Mouse (Mus musculus): ENCODE measurements around the gene Lclat1. TPM values are rescaled to one million over a fixed set of nuclear protein-coding genes. Genes with fewer than 3 reads are reported as not detected.

The Lclat1 gene
- polyA plus RNA-seq, 1 experiment, result 9.6 TPM

GRCm38 (mm10) chr17:73068321-73068992, 39.3 kb upstream of the Lclat1 start:
- H3K4me3 ChIP-seq (ENCODE audit: insufficient read depth, low read length), result no peak overlapping the region
- no peak for TF ChIP-seq CTCF (IDR thresholded peaks at IDR 0.05; ENCODE audit: low read depth, low read length)
- no peak for TF ChIP-seq POLR2A (IDR thresholded peaks at IDR 0.05; ENCODE audit: borderline replicate concordance, low read depth, low read length)
- no peak overlapping the region for H3K27ac ChIP-seq (ENCODE audit: insufficient read depth, low read depth, low read length)
- H3K4me1 ChIP-seq (ENCODE audit: control insufficient read depth, insufficient read depth, low read length), result peaks cover 28% of the 10 kb centered on the region

DNA sequence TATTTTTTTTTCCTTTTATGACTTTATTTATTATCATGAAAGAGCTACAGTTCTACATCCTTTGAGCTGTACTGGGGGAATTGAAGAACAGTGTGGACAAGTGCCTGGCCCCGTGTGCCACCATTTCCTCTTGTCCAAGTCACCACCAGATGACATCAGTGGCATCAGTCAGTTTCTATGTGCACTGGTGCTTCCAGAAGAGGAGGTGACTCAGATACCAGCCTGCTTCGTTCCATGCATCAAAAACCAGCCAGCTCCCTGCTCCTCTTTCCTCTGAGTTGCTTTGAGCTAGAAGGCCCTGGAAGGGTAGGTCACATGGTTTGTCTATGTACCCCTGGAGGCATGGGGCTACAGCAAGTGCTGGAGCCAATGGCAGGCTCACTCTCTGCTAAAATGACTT, 37.3 kb upstream of the Lclat1 start:
- peaks cover 28% of the 10 kb centered on the region for H3K4me1 ChIP-seq (ENCODE audit: control insufficient read depth, insufficient read depth, low read length)
- H3K4me3 ChIP-seq (ENCODE audit: insufficient read depth, low read length), result no peak overlapping the region
- TF ChIP-seq CTCF (IDR thresholded peaks at IDR 0.05; ENCODE audit: low read depth, low read length), result no peak
- TF ChIP-seq POLR2A (IDR thresholded peaks at IDR 0.05; ENCODE audit: borderline replicate concordance, low read depth, low read length), result no peak
- H3K27ac ChIP-seq (ENCODE audit: insufficient read depth, low read depth, low read length), result no peak overlapping the region

DNA sequence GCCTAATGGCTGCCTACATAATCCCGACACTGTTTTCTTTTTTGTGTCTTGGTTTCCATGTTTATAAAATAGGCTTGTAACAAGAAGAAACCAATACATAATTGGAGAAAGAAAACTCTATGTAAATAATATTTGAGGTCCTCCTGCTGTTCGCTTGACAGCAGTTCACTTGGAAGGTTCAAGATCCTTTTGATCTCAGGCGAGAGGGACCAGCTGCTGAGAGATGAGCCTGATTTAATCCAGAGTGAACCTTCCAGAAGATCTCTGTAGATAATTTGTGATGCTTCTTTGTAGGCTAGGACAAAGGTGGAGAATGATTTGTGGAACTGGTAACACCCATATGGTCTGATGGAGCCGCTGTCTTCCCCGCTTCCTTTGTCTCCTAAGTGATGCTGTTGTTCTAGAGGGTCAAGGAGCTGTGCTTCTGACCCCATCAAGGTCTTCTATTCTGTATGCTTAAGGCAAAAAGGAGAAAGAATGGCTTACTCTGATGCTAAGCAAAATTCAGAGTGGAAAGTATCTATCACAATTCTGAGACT, 36.0 kb upstream of the Lclat1 start:
- H3K27ac ChIP-seq (ENCODE audit: insufficient read depth, low read depth, low read length), result no peak overlapping the region
- no peak overlapping the region for H3K4me3 ChIP-seq (ENCODE audit: insufficient read depth, low read length)
- TF ChIP-seq CTCF (IDR thresholded peaks at IDR 0.05; ENCODE audit: low read depth, low read length) (no peak), POLR2A (IDR thresholded peaks at IDR 0.05; ENCODE audit: borderline replicate concordance, low read depth, low read length) (no peak)
- peaks cover 23% of the 10 kb centered on the region for H3K4me1 ChIP-seq (ENCODE audit: control insufficient read depth, insufficient read depth, low read length)

DNA sequence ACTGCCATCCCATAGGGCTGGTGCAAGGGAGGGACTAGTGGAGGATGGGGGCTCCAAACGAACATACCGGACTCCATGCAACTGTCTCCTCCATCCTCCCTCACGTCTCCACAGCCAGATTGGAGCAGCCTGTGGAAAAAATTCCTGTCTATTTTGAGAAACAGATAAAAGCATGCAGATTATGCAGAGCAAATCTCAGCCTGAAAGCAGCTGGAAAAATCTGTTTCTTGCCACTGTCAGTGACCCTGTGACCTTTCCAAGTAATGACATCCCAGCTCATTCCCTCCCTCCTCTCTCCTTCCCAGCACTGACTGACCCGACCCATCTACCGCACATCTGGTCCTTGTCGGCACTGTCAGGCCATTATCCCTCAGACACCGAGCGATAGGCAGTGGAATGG, 35.5 kb upstream of the Lclat1 start:
- no peak for TF ChIP-seq CTCF (IDR thresholded peaks at IDR 0.05; ENCODE audit: low read depth, low read length)
- no peak for TF ChIP-seq POLR2A (IDR thresholded peaks at IDR 0.05; ENCODE audit: borderline replicate concordance, low read depth, low read length)
- Histone ChIP-seq H3K4me1 (ENCODE audit: control insufficient read depth, insufficient read depth, low read length) (peaks cover 18% of the 10 kb centered on the region), H3K4me3 (ENCODE audit: insufficient read depth, low read length) (no peak overlapping the region), H3K27ac (ENCODE audit: insufficient read depth, low read depth, low read length) (no peak overlapping the region)

DNA sequence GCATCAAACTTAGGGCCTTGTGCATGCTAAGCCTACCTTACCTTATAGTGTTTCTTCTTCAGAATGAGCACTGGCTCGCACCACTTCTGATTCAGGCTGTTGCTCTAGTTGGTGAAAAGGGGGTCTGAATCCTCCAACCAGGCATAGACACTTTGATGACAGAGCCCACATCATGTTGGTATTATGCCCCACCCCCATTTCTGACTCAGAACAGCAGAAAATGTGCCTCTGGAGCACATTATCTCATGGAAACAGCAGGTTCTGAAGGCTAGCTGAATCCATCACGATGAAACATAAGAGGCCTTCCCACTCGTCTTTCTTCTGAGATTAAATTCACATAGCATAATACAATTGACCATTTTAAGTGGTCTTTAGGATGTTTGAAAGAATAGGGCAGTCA, 33.2 kb upstream of the Lclat1 start:
- peaks cover 7% of the 10 kb centered on the region for H3K4me1 ChIP-seq (ENCODE audit: control insufficient read depth, insufficient read depth, low read length)
- TF ChIP-seq CTCF (IDR thresholded peaks at IDR 0.05; ENCODE audit: low read depth, low read length) (no peak), POLR2A (IDR thresholded peaks at IDR 0.05; ENCODE audit: borderline replicate concordance, low read depth, low read length) (no peak)
- H3K4me3 ChIP-seq (ENCODE audit: insufficient read depth, low read length), result no peak overlapping the region
- H3K27ac ChIP-seq (ENCODE audit: insufficient read depth, low read depth, low read length), result no peak overlapping the region

DNA sequence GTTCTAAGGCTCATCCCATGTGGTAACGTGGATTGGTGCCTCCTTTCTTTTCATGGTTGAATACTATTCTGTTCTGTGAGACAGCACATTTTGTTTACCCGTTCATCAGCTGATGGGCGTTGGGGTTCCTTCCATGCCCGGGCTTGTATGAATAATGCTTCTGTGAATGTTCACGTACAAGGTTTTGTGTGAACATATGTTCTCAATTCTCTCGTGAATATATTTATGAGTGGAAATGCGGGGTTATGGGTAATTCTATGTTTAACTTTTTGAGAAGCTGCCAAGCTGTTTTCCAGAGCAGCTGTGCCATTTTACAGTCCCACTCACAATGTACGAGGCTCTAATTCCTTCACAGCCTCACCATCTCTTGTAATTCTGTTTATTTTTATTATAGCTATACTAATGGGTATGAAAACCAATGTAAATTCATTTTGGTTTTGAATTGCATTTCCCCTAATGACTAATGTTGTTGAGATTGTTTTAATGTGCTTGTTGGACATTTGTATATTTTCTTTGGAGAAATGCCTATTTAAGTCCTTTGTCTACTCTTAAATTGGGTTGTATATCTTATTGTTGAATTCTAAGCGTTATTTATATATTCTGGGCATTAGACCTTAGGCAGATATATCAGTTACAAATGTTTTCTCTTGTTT, 32.4 kb upstream of the Lclat1 start:
- H3K27ac ChIP-seq (ENCODE audit: insufficient read depth, low read depth, low read length), result no peak overlapping the region
- H3K4me1 ChIP-seq (ENCODE audit: control insufficient read depth, insufficient read depth, low read length), result peaks cover 6% of the 10 kb centered on the region
- no peak overlapping the region for H3K4me3 ChIP-seq (ENCODE audit: insufficient read depth, low read length)
- TF ChIP-seq CTCF (IDR thresholded peaks at IDR 0.05; ENCODE audit: low read depth, low read length) (no peak), POLR2A (IDR thresholded peaks at IDR 0.05; ENCODE audit: borderline replicate concordance, low read depth, low read length) (no peak)

- TF ChIP-seq POLR2A (IDR thresholded peaks at IDR 0.05; ENCODE audit: borderline replicate concordance, low read depth, low read length) (no peak), CTCF (IDR thresholded peaks at IDR 0.05; ENCODE audit: low read depth, low read length) (no peak)
Measured at GRCm38 (mm10) chr17:73077638-73078037, 30.1 kb upstream of the Lclat1 start.

DNA sequence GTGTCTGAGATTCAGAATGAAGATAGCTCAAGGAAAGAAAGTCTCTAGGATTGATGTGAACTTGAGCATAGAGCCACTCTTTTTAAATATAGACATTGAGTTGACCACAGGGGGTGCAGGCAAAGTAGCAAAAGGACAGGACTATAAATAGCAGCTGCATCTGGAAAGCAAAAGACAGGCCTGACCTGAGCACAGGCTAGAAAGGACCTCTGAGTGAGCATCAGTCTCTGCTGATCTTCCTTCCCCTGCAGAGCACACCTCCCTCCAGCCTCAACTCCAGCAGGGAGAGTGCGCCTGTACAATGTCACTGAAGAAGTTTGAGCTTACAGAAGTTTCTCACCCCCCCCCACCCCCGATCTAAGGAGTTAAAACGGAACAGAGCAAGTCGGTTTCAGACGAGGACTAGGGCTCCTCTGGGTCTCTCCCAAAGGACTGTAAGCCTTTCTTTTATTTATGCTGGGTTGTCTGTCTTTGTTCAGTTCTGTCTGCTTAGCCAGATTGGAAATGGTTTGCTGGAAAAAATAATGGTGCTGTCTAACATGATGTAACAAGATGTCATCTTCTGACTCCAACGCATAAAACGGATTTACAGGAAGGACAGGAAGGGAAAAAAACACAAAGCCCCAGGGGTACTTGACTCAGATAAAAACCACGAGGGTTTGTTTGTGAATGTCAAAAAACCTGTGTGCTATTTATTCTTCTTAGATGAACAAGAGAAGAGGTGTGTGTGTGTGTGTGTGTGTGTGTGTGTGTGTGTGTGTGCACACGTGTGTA, 26.2 kb upstream of the Lclat1 start:
- no peak for TF ChIP-seq POLR2A (IDR thresholded peaks at IDR 0.05; ENCODE audit: borderline replicate concordance, low read depth, low read length)
- TF ChIP-seq CTCF (IDR thresholded peaks at IDR 0.05; ENCODE audit: low read depth, low read length), result no peak

More at GRCm38 (mm10) chr17:73077638-73078037, 30.1 kb upstream of the Lclat1 start:
- no peak overlapping the region for H3K27ac ChIP-seq (ENCODE audit: insufficient read depth, low read depth, low read length)
- peaks cover 3% of the 10 kb centered on the region; the same call in 1 of the 2 replicates for H3K4me1 ChIP-seq (ENCODE audit: control insufficient read depth, insufficient read depth, low read length)
- no peak overlapping the region for H3K4me3 ChIP-seq (ENCODE audit: insufficient read depth, low read length)

DNA sequence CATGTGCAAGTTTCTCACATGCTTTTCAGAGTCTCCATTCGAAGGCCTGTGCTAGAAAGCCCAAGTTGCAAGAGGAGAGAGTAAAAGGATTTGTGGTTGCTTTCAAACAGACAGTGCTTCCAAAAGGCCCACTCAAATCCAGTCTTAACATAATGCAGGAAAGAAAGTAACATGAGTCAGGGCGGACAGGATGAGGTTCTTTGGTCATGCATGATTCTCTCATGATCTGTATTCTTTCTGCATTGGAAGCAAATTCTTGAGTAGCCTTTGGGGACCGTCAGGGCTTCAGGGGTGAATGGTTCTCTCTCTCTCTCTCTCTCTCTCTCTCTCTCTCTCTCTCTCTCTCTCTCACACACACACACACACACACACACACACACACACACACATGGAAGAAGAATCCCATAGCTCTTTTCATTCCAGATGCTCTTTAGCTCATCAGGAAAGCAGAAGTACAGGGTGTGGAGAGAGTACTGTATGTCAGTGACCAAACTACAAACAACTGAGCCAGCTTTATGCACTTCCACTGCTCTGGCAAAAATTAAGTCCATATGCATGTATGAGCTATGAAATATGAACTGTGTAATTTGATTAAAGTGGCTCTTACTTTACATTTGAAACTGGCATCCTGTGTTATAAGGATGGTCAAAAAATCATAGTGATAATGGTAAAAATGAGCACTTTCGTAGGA, 25.1 kb upstream of the Lclat1 start:
- H3K4me1 ChIP-seq (ENCODE audit: control insufficient read depth, insufficient read depth, low read length), result peaks cover 3% of the 10 kb centered on the region; the same call in 1 of the 2 replicates
- H3K27ac ChIP-seq (ENCODE audit: insufficient read depth, low read depth, low read length), result no peak overlapping the region
- TF ChIP-seq POLR2A (IDR thresholded peaks at IDR 0.05; ENCODE audit: borderline replicate concordance, low read depth, low read length) (no peak), CTCF (IDR thresholded peaks at IDR 0.05; ENCODE audit: low read depth, low read length) (no peak)
- H3K4me3 ChIP-seq (ENCODE audit: insufficient read depth, low read length), result no peak overlapping the region

More for the DNA sequence above, 26.2 kb upstream of the Lclat1 start:
- Histone ChIP-seq H3K4me3 (ENCODE audit: insufficient read depth, low read length) (no peak overlapping the region), H3K4me1 (ENCODE audit: control insufficient read depth, insufficient read depth, low read length) (peaks cover 3% of the 10 kb centered on the region; the same call in 1 of the 2 replicates), H3K27ac (ENCODE audit: insufficient read depth, low read depth, low read length) (no peak overlapping the region)

Measured in bone marrow macrophage, adult 2 months (primary cell).